Mouse (Mus musculus) kidney, adult 2 months (tissue): ENCODE measurements at regions not wholly inside any gene's neighbourhood (a gene's known extent, or its start where the extent isn't known, plus 50 kb on each side); places are given as distances from the start of the nearest gene placed in this dataset.
"Not testable (repeated sequence)": the region's sequence is repeated elsewhere in the genome, so short reads cannot be mapped to it uniquely, and the experiment has no call there.

Source experiments
- CTCF ChIP-seq: fragments of 200-500 bp; conservative IDR thresholded peaks from 2 replicates; pipeline ENCODE4 v1.5.1; 2011; ENCODE audit warnings: low read depth, mild to moderate bottlenecking, control low read depth, low read length, moderate library complexity, mixed read lengths; ENCODE audit not compliant: insufficient read depth, insufficient read length
- POLR2A ChIP-seq: fragments of 200-500 bp; IDR thresholded peaks from one replicate; pipeline ENCODE4 v1.6.1; 2011; ENCODE audit warnings: low read depth, low read length, control low read depth

DNA sequence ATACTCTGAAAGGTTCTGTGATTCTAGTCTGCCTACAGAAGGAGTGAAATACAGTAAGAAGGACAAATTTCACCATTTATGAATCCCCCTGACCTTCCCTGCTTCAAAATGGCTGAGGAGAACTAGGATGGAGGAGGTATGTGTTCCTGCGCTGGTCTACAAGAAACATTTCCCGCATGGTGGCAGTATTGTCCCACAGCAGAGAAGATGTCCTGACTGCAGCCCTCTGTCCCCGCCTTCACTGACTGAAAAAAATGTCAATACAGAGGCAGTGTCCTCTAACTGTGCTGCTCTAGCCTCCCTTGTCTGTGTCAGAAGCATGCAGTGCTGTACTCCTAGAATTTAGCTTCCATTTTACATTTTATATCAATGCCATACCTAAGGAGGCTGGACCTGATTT is 186.6 kb upstream of the Olfr1324 start:
- not testable (repeated sequence) for TF ChIP-seq POLR2A, CTCF
